Mouse (Mus musculus) stomach, postnatal 0 days (tissue): Measurements from ENCODE around the gene Slc36a4.

Source experiments
- CTCF ChIP-seq: IDR thresholded peaks from 2 replicates; pipeline ENCODE4 v1.5.1; 2016; ENCODE audit warnings: antibody characterized with exemption, low read depth, mild to moderate bottlenecking, moderate library complexity
- EP300 ChIP-seq: optimal IDR thresholded peaks from 2 replicates; pipeline ENCODE3; 2016; ENCODE audit warnings: antibody characterized with exemption

DNA sequence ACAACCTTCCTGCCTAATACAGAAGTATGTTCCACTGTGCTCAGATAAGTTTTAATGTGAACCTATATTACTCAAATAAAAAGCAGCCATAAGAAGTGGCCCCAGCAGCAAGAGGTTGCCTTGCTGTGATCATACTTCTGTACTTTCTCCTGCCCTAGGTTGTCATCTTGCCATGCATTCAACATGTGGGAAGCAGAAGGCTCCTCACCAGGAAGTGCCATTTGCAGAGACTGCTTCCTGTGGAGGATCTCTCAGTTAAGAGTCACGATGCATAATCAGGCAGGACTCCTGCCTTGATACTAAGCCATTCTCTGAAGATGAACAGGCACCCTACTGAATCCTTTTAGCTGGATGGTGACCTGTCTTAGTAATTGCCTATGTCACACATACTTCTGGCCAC lies 37.3 kb upstream of the Slc36a4 start:
- no peak for TF ChIP-seq CTCF
- no peak for TF ChIP-seq EP300
